Mouse (Mus musculus) stomach, postnatal 0 days (tissue): ENCODE results near the gene Tmem63c.

Source experiments
- CTCF ChIP-seq: IDR thresholded peaks from 2 replicates; pipeline ENCODE4 v1.5.1; 2016; ENCODE audit warnings: antibody characterized with exemption, low read depth, mild to moderate bottlenecking, moderate library complexity
- EP300 ChIP-seq: optimal IDR thresholded peaks from 2 replicates; pipeline ENCODE3; 2016; ENCODE audit warnings: antibody characterized with exemption

- TF ChIP-seq CTCF: no peak
- TF ChIP-seq EP300: no peak
Observed at GRCm38 (mm10) chr12:87066429-87066828, 45.3 kb downstream of the Tmem63c start.
